Mouse (Mus musculus) cerebellum, adult 9-10 months (tissue): ENCODE measurements at regions not wholly inside any gene's neighbourhood (a gene's known extent, or its start where the extent isn't known, plus 50 kb on each side); places are given as distances from the start of the nearest gene placed in this dataset.

Source experiments
- DNase-seq: peaks from one replicate; pipeline ENCODE4 v3.0.0; 2022

GRCm38 (mm10) chr10:102943156-102943555 lies 86.9 kb downstream of the Alx1 start:
- no peak for DNase-seq

- no peak for DNase-seq
Measured at GRCm38 (mm10) chr10:102940823-102941519, 89.0 kb downstream of the Alx1 start.

- no peak for DNase-seq
Measured at GRCm38 (mm10) chr10:102931445-102931844, 98.6 kb downstream of the Alx1 start.

GRCm38 (mm10) chr10:102928651-102929050 lies 101.4 kb downstream of the Alx1 start:
- no peak for DNase-seq

GRCm38 (mm10) chr10:102897368-102897767 lies 132.6 kb downstream of the Alx1 start:
- DNase-seq = no peak

- no peak for DNase-seq
Measured at GRCm38 (mm10) chr10:102895952-102896351, 134.1 kb downstream of the Alx1 start.

GRCm38 (mm10) chr10:102892373-102892772 lies 137.6 kb downstream of the Alx1 start:
- DNase-seq = no peak

GRCm38 (mm10) chr10:102889709-102890108 lies 140.3 kb downstream of the Alx1 start:
- DNase-seq = no peak

- DNase-seq = no peak
Measured at GRCm38 (mm10) chr10:102881824-102882438, 148.1 kb downstream of the Alx1 start.

- peak; percentile 22 for DNase-seq
Measured at GRCm38 (mm10) chr10:102878010-102878409, 152.0 kb downstream of the Alx1 start.

GRCm38 (mm10) chr10:102876946-102877345 lies 153.1 kb downstream of the Alx1 start:
- no peak for DNase-seq

GRCm38 (mm10) chr10:102866920-102867319 lies 163.1 kb downstream of the Alx1 start:
- DNase-seq = no peak

GRCm38 (mm10) chr10:102836567-102837224 lies 193.3 kb downstream of the Alx1 start:
- DNase-seq = no peak

- no peak for DNase-seq
Measured at GRCm38 (mm10) chr10:102835814-102836213, 194.2 kb downstream of the Alx1 start.

GRCm38 (mm10) chr10:102829606-102830005 lies 200.4 kb downstream of the Alx1 start:
- no peak for DNase-seq

GRCm38 (mm10) chr10:102823434-102823833 lies 206.6 kb downstream of the Alx1 start:
- DNase-seq = no peak

GRCm38 (mm10) chr10:102801391-102801790 lies 228.6 kb downstream of the Alx1 start:
- no peak for DNase-seq

GRCm38 (mm10) chr10:102779243-102779642 lies 250.8 kb downstream of the Alx1 start:
- no peak for DNase-seq

- DNase-seq = no peak
Measured at GRCm38 (mm10) chr10:102763696-102764095, 251.7 kb downstream of the Rassf9 start.

- no peak for DNase-seq
Measured at GRCm38 (mm10) chr10:102762378-102762777, 250.4 kb downstream of the Rassf9 start.

- peak; percentile 1 for DNase-seq
Measured at GRCm38 (mm10) chr10:102735207-102735606, 223.2 kb downstream of the Rassf9 start.

GRCm38 (mm10) chr10:102732420-102732819 lies 220.4 kb downstream of the Rassf9 start:
- no peak for DNase-seq

- DNase-seq = no peak
Measured at GRCm38 (mm10) chr10:102712263-102712662, 200.2 kb downstream of the Rassf9 start.

- DNase-seq = no peak
Measured at GRCm38 (mm10) chr10:102705848-102706247, 193.8 kb downstream of the Rassf9 start.
